Mouse (Mus musculus): ENCODE measurements at regions not wholly inside any gene's neighbourhood (a gene's known extent, or its start where the extent isn't known, plus 50 kb on each side); places are given as distances from the start of the nearest gene placed in this dataset.
"Not testable (repeated sequence)": the region's sequence is repeated elsewhere in the genome, so short reads cannot be mapped to it uniquely, and the experiment has no call there.

DNA sequence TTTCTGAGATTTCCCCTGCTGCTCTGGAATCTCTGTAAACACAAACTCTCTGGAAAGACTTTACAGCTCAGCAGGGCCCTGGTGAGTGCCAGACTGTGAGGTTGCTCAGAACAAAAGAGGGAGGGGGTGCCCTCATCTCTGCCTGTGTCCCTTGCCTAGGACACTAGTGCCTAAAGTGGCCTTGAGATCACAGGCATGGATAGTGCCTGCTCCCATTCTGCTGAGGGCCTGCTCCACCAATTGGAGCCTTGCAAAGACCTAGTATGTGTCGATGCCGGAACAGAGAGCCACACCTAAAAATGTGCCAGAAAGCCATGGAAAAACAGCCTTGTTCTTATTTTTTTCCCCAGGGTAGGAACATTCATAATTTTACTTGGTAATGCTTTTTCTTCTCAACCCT lies 157.7 kb upstream of the Ddhd1 start:
- H3K4me1 ChIP-seq (ENCODE audit: control insufficient read depth, insufficient read depth, low read length): no peaks in the 10 kb centered on the region
- H3K27ac ChIP-seq (ENCODE audit: insufficient read depth, low read depth, low read length): no peak overlapping the region
- no peak overlapping the region for H3K4me3 ChIP-seq (ENCODE audit: insufficient read depth, low read depth, low read length)
- TF ChIP-seq POLR2A (IDR thresholded peaks at IDR 0.05; ENCODE audit: insufficient read depth, low read depth, low read length): no peak
- no peak for TF ChIP-seq CTCF (IDR thresholded peaks at IDR 0.05; ENCODE audit: insufficient read depth, low read depth, low read length)
- 94% methylated on average over 2 of the region's 2 CpGs for WGBS

DNA sequence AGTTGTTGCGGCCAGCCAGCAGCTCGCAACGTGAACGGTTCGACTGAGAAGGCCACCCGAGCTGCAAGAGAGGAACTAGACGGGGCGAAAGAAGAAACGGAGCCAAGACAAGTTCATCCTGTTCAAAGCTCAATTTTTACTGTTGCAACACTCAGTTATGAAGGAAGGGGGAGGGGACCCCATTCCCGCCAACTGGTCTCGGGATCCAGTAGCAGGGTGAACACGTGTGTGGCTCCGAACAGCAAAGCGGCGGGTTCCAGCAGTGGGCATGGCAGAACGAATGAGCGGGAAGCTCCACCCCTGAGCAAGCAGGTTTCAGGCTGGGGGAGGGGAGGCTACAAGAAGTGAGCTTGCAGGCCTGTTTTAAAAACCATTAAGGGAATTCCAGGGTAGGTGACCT lies 158.7 kb upstream of the Ddhd1 start:
- H3K4me1 ChIP-seq (ENCODE audit: control insufficient read depth, insufficient read depth, low read length); H3K27ac ChIP-seq (ENCODE audit: insufficient read depth, low read depth, low read length); H3K4me3 ChIP-seq (ENCODE audit: insufficient read depth, low read depth, low read length): not testable (repeated sequence)
- 93% methylated on average over 17 of the region's 17 CpGs for WGBS

DNA sequence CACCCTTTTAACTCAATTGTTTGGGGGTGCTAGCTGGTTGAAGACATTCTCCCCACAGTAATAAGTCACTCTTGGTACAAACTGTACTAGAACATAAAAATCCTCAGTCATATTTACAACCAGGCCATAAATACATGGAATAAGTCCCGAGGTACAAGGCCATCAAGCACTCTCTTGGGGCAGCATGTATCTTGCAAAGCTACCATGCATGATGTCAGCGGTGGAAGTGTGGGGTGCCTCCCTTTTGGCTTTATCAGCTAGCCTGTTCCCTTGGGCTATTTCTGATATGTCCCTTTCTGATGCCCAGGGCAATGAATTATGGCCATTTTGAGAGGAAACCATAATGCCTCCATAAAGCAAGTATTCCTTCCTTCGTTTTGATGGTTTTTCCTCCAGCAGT lies 159.8 kb upstream of the Ddhd1 start:
- Histone ChIP-seq H3K4me1 (ENCODE audit: control insufficient read depth, insufficient read depth, low read length) (no peaks in the 10 kb centered on the region), H3K27ac (ENCODE audit: insufficient read depth, low read depth, low read length) (no peak overlapping the region), H3K4me3 (ENCODE audit: insufficient read depth, low read depth, low read length) (no peak overlapping the region)
- TF ChIP-seq POLR2A (IDR thresholded peaks at IDR 0.05; ENCODE audit: insufficient read depth, low read depth, low read length): no peak
- no peak for TF ChIP-seq CTCF (IDR thresholded peaks at IDR 0.05; ENCODE audit: insufficient read depth, low read depth, low read length)
- WGBS: 87% methylated on average over 3 of the region's 3 CpGs

DNA sequence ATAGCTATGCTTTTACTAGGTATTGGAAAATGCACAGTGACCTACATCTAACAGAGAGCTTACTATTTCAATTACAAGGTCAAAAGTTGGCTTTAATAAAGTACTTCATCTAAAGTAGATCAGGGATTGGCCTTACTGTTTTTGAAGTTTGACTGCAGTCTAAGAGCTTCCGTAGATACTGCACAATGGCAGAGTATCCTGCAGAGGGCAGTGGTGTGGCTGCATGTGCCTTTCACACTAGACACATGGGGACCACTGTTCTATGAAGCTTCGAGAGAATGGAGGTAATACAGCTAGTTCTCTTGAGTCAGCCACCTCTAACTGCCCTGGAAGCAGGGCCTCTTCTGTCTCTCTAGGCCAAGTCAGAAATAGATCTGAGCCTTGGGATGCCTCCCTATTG lies 166.7 kb upstream of the Ddhd1 start:
- 84% methylated on average over 2 of the region's 2 CpGs for WGBS
- H3K4me3 ChIP-seq (ENCODE audit: insufficient read depth, low read depth, low read length): no peak overlapping the region
- no peaks in the 10 kb centered on the region for H3K4me1 ChIP-seq (ENCODE audit: control insufficient read depth, insufficient read depth, low read length)
- H3K27ac ChIP-seq (ENCODE audit: insufficient read depth, low read depth, low read length): no peak overlapping the region
- TF ChIP-seq CTCF (IDR thresholded peaks at IDR 0.05; ENCODE audit: insufficient read depth, low read depth, low read length): no peak
- TF ChIP-seq POLR2A (IDR thresholded peaks at IDR 0.05; ENCODE audit: insufficient read depth, low read depth, low read length): no peak

DNA sequence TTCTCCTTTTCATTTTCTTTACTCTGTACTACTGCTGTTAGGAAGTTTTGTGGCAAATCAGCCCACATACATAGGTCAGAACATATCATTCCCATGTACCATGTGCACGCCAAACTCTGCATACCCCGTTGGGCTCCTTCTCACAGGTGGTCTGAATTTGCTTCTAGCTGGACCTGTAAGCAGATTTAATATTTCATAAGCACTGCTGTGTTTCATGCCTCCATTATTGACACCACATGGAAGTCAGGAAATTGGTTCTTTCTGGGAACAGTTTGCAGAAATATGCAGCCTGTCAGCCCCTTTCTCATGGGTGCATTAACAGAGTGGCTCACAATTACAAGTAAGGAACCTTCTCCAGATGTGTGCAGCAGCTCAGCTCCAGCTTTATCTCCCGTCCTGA lies 168.1 kb upstream of the Ddhd1 start:
- 90% methylated on average over 3 of the region's 3 CpGs for WGBS
- TF ChIP-seq POLR2A (IDR thresholded peaks at IDR 0.05; ENCODE audit: insufficient read depth, low read depth, low read length) (no peak), CTCF (IDR thresholded peaks at IDR 0.05; ENCODE audit: insufficient read depth, low read depth, low read length) (no peak)
- Histone ChIP-seq H3K4me1 (ENCODE audit: control insufficient read depth, insufficient read depth, low read length) (no peaks in the 10 kb centered on the region), H3K27ac (ENCODE audit: insufficient read depth, low read depth, low read length) (no peak overlapping the region), H3K4me3 (ENCODE audit: insufficient read depth, low read depth, low read length) (no peak overlapping the region)

DNA sequence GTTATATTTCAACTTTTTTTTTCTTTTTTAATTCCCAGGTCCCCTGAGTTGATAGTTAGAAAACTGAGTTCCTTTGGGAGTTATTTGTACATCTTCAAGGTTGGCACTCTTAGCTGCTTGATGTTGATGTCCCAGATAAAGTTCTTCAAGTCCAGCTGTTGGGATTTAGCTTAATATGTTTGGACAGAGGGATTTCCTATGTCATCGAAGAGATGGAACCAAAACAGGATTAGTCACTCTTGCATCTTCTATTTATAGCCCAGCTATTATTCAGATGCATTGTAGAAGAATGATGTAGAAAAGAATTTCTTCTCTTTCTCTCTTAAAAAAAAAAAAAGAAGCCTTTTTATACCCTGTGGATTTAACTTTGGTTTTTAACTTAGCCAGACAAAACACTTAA lies 169.2 kb upstream of the Ddhd1 start:
- Histone ChIP-seq H3K27ac (ENCODE audit: insufficient read depth, low read depth, low read length) (no peak overlapping the region), H3K4me1 (ENCODE audit: control insufficient read depth, insufficient read depth, low read length) (no peaks in the 10 kb centered on the region), H3K4me3 (ENCODE audit: insufficient read depth, low read depth, low read length) (no peak overlapping the region)
- 32% methylated on average over 1 of the region's 1 CpGs for WGBS
- no peak for TF ChIP-seq POLR2A (IDR thresholded peaks at IDR 0.05; ENCODE audit: insufficient read depth, low read depth, low read length)
- no peak for TF ChIP-seq CTCF (IDR thresholded peaks at IDR 0.05; ENCODE audit: insufficient read depth, low read depth, low read length)

DNA sequence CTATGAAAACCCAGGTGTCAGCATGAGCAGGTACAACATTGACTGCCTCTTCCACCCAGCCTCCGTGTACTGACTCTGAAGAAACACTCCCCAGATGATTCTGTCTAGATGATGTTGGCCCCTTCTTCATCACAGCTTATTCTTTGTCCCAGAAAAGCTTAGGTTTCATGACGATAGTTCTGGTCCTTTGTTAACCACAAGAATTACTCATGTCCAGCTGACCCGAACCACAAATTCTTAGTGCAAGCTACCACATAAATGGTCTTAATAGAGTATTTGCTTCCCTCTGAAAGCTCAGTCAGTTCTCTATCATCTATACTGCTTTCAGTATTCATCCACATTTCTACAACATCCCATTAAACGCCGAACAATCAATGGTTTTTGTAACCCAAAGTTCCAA lies 172.5 kb upstream of the Ddhd1 start:
- Histone ChIP-seq H3K4me3 (ENCODE audit: insufficient read depth, low read depth, low read length) (no peak overlapping the region), H3K4me1 (ENCODE audit: control insufficient read depth, insufficient read depth, low read length) (no peaks in the 10 kb centered on the region), H3K27ac (ENCODE audit: insufficient read depth, low read depth, low read length) (no peak overlapping the region)
- WGBS: 90% methylated on average over 5 of the region's 5 CpGs
- TF ChIP-seq CTCF (IDR thresholded peaks at IDR 0.05; ENCODE audit: insufficient read depth, low read depth, low read length): no peak
- no peak for TF ChIP-seq POLR2A (IDR thresholded peaks at IDR 0.05; ENCODE audit: insufficient read depth, low read depth, low read length)

DNA sequence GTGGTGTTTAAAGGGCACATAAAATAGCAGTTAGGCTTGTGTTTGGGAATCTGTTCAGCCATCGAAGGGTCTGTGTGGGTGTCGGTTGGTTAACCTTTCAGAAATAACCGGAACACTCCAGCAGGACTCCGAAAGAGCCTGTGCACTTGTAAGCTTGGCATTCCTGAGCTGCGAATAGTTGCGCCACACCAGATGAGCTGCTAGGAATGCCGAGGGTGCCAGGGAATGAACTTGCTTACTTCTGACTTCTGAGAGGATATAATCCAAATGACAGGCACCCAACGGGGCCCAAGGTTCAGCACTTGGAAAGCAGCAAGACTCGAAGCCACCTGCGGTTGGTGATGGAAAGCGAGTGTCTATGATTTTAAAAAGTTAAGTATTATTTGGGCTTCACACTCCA lies 179.1 kb upstream of the Ddhd1 start:
- WGBS: 79% methylated on average over 11 of the region's 11 CpGs
- no peak for TF ChIP-seq CTCF (IDR thresholded peaks at IDR 0.05; ENCODE audit: insufficient read depth, low read depth, low read length)
- TF ChIP-seq POLR2A (IDR thresholded peaks at IDR 0.05; ENCODE audit: insufficient read depth, low read depth, low read length): no peak
- Histone ChIP-seq H3K27ac (ENCODE audit: insufficient read depth, low read depth, low read length) (no peak overlapping the region), H3K4me1 (ENCODE audit: control insufficient read depth, insufficient read depth, low read length) (no peaks in the 10 kb centered on the region), H3K4me3 (ENCODE audit: insufficient read depth, low read depth, low read length) (no peak overlapping the region)

DNA sequence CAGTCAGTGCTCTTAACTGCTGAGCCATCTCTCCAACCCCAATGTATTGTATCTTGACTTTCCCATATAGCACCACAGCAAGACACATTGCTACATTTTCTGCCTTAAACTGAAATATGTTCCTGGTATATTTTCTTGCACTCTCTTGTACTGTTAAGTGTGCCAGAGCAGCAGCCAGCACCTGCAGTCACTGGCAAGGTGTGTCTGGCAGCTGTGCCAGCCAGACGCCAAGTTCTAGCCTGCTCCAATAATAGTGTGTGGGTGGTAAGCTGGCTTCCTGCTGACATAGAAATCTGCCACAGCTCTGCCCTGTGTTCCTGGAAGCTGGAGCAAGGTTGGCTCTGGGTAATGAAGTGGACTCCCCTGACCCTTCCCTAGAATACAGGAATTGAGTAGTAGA lies 185.9 kb upstream of the Ddhd1 start:
- no peaks in the 10 kb centered on the region for H3K4me1 ChIP-seq (ENCODE audit: control insufficient read depth, insufficient read depth, low read length)
- WGBS: 46% methylated on average over 1 of the region's 1 CpGs
- TF ChIP-seq POLR2A (IDR thresholded peaks at IDR 0.05; ENCODE audit: insufficient read depth, low read depth, low read length): no peak
- no peak for TF ChIP-seq CTCF (IDR thresholded peaks at IDR 0.05; ENCODE audit: insufficient read depth, low read depth, low read length)
- no peak overlapping the region for H3K4me3 ChIP-seq (ENCODE audit: insufficient read depth, low read depth, low read length)
- H3K27ac ChIP-seq (ENCODE audit: insufficient read depth, low read depth, low read length): no peak overlapping the region

DNA sequence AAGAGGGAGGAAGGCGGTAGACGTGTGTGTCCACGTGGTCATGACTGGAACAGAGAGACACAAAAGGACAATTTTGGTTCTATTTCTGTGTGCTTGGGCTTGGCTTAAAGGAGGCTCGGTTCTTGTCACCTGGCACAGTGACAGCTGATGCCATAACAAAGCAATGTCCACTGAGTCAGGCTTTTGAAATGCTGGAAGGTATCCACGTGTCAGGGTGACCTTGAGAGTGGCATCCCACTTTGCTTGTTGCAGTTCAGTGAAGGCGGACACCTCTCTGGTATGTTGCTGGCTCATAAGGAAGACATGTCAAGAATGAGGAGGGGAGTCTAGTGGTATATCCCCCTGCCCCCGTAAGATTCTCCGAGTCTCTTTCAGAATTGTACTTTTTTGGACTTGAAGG lies 192.6 kb upstream of the Ddhd1 start:
- no peak overlapping the region for H3K27ac ChIP-seq (ENCODE audit: insufficient read depth, low read depth, low read length)
- no peak overlapping the region for H3K4me3 ChIP-seq (ENCODE audit: insufficient read depth, low read depth, low read length)
- TF ChIP-seq POLR2A (IDR thresholded peaks at IDR 0.05; ENCODE audit: insufficient read depth, low read depth, low read length) (no peak), CTCF (IDR thresholded peaks at IDR 0.05; ENCODE audit: insufficient read depth, low read depth, low read length) (no peak)
- H3K4me1 ChIP-seq (ENCODE audit: control insufficient read depth, insufficient read depth, low read length): no peaks in the 10 kb centered on the region
- WGBS: 74% methylated on average over 8 of the region's 8 CpGs
